Mouse (Mus musculus) liver, embryonic 14.5 days (tissue): Measurements from ENCODE around the gene Cx3cr1. TPM values are rescaled to one million over a fixed set of nuclear protein-coding genes. Genes with fewer than 3 reads are reported as not detected.

ENCODE experiments used
- ATAC-seq: fragments of 200-750 bp; cut with Nextera tagmentation; 2 replicates; pipeline ENCODE4 v1.8.0; 2017; ENCODE audit warnings: moderate number of reproducible peaks, mild to moderate bottlenecking, moderate library complexity; ENCODE audit not compliant: insufficient read depth
- DNase-seq, 3 experiments: peaks; one replicate each; pipeline ENCODE4 v3.0.0-alpha.2; 2012 to 2013; ENCODE audit warnings: low read depth in 3 of 3, low spot score in 3 of 3
- H3K27ac ChIP-seq: fragments of 300-500 bp; sonication (generic); 2 replicates; pipeline ENCODE4 v1.5.1; 2014; ENCODE audit warnings: moderate library complexity, mild to moderate bottlenecking, control low read depth, inconsistent platforms
- H3K27me3 ChIP-seq: fragments of 300-500 bp; sonication (generic); 2 replicates; pipeline ENCODE4 v1.6.1; 2014; ENCODE audit warnings: mild to moderate bottlenecking, low read length, moderate library complexity; ENCODE audit not compliant: control insufficient read depth, insufficient read depth
- H3K36me3 ChIP-seq: fragments of 300-500 bp; sonication (generic); replicated peaks from 2 replicates; pipeline ENCODE4 v1.6.1; 2014; ENCODE audit warnings: low read depth; ENCODE audit not compliant: control insufficient read depth, insufficient read depth
- H3K4me1 ChIP-seq, 2 experiments: fragments of 200-500 bp in 1 of 2; fragments of 300-500 bp in 1 of 2; sonication (generic) in 1 of 2; replicated peaks; 2 replicates each; pipeline ENCODE4 v1.6.1; 2012 to 2014; ENCODE audit warnings: antibody characterized with exemption in 1 of 2, inconsistent platforms in 1 of 2, low read length in 1 of 2; ENCODE audit not compliant: control insufficient read depth in 2 of 2, insufficient read depth in 2 of 2
- H3K4me2 ChIP-seq: fragments of 300-500 bp; sonication (generic); 2 replicates; pipeline ENCODE4 v1.6.1; 2014; ENCODE audit warnings: low read depth, mild to moderate bottlenecking, control low read depth, moderate library complexity
- H3K4me3 ChIP-seq, 2 experiments: fragments of 200-500 bp in 1 of 2; fragments of 300-500 bp in 1 of 2; sonication (generic) in 1 of 2; 2 replicates each; pipeline ENCODE4 v1.5.1; 2012 to 2014; ENCODE audit warnings: low read depth in 2 of 2, low read length in 2 of 2, mild to moderate bottlenecking in 2 of 2, control low read depth in 1 of 2, inconsistent platforms in 1 of 2, moderate library complexity in 1 of 2; ENCODE audit not compliant: insufficient read depth in 1 of 2
- H3K9ac ChIP-seq: fragments of 300-500 bp; sonication (generic); replicated peaks from 2 replicates; pipeline ENCODE4 v1.6.1; 2014; ENCODE audit warnings: mild to moderate bottlenecking, control low read depth, moderate library complexity
- H3K9me3 ChIP-seq: fragments of 300-500 bp; sonication (generic); 2 replicates; pipeline ENCODE4 v1.6.1; 2016; ENCODE audit warnings: low read length, mixed read lengths; ENCODE audit not compliant: control insufficient read depth
- CTCF ChIP-seq: IDR thresholded peaks from 2 replicates; pipeline ENCODE4 v1.5.1; 2016; ENCODE audit warnings: antibody characterized with exemption, low read depth, control low read depth
- EP300 ChIP-seq: IDR thresholded peaks from 2 replicates; pipeline ENCODE4 v1.6.1; 2016; ENCODE audit warnings: antibody characterized with exemption, low read depth
- WGBS: fragments of 180-500 bp; shearing (Covaris S2); extraction: QIAGEN DNeasy Blood & Tissue Kit; methylation state at CpG from one replicate; pipeline ENCODE4 v1.1.7; 2014; ENCODE audit not compliant: insufficient replicate concordance; 5-methylcytosine and 5-hydroxymethylcytosine counted together
- polyA plus RNA-seq, 2 experiments: library from polyadenylated mRNA; depleted of rRNA in 1 of 2; stranded (reverse) in 1 of 2; unstranded in 1 of 2; fragments of >200 nt; fragmentation: Nextera tagmentation in 1 of 2; extraction: Ambion mirVana in 1 of 2; gene quantifications; 2 replicates each; pipeline versions ENCODE4 v1.2.1 to v1.2.3; 2012 to 2014

Gene Cx3cr1
- polyA plus RNA-seq, 2 experiments, result 0.69 to 1.4 TPM

DNA sequence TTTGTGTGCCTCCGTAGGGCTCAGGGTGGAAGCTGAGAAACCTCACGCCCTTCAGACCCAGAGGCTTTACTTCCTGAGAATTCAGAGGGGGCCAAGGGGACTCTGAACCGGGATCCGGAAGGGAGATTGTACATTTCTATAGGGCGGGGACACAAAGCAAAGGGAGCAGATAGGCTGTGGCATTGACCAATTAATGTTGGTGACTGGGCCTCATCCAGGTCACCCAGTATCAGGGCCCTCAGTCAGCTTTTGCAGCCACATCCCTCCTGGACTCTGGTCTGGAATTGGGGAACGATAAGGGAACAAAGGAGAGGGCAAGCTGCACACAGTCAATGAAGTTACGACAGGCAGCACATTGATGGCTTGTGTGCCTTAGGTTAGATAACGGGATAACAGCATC is 215.5 kb downstream of the Cx3cr1 start:
- WGBS, result 58% methylated on average over 8 of the region's 8 CpGs
- Histone ChIP-seq H3K9me3 (no peaks in the 10 kb centered on the region), H3K4me2 (no peak overlapping the region), H3K4me3 (no peak overlapping the region), H3K27ac (no peak overlapping the region), H3K27me3 (no peaks in the 10 kb centered on the region), H3K9ac (no peak overlapping the region), H3K4me1 (peaks cover 0 to 2% of the 10 kb centered on the region in 2 experiments; a peak in 1 of 4 replicates), H3K36me3 (no peaks in the 10 kb centered on the region)
- DNase-seq (no peak), ATAC-seq (no peak)
- TF ChIP-seq CTCF, result no peak
- no peak for TF ChIP-seq EP300

DNA sequence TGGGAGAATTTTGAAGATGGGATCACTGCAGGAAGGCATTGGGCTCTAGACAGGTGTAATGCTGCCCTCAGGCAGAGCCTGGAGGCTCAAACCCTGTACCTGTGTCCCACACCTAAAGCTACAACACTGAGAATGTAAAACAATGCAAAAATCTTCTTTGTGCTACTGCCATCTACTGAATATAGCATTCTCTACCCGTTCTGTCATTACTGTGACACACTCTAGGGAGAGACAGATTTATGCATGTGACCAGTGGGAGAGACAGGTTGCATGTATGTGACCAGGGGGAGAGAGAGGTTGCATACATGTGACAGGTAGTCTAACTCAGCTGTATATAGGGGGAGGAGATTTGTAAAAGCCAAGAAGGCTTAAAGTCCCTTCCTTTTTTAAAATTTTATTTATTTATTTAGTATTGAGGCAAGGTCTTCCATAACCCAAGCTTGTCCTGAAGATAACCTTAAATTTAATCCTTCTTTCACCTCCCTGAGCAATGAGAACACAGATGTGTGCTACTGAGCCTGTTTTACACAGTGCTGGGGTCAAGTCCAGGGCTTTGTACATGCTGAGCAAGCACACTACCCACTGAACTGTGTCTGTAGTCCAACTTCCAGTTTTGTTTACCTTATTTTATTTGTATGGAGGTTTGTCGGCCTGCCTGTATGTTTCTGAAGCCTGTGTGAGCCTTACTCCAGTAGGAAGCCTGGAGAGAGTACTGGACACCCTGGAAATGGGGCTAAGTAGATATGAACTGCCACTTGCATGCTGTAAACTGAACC is 216.4 kb downstream of the Cx3cr1 start:
- 61% methylated on average over 2 of the region's 2 CpGs for WGBS
- DNase-seq (no peak), ATAC-seq (no peak)
- TF ChIP-seq CTCF, result no peak
- no peak for TF ChIP-seq EP300
- Histone ChIP-seq H3K27ac (no peak overlapping the region), H3K9ac (no peak overlapping the region), H3K4me2 (no peak overlapping the region), H3K4me3 (no peak overlapping the region), H3K27me3 (no peaks in the 10 kb centered on the region), H3K9me3 (no peaks in the 10 kb centered on the region), H3K4me1 (peaks cover 0 to 2% of the 10 kb centered on the region in 2 experiments; a peak in 1 of 4 replicates), H3K36me3 (no peaks in the 10 kb centered on the region)

DNA sequence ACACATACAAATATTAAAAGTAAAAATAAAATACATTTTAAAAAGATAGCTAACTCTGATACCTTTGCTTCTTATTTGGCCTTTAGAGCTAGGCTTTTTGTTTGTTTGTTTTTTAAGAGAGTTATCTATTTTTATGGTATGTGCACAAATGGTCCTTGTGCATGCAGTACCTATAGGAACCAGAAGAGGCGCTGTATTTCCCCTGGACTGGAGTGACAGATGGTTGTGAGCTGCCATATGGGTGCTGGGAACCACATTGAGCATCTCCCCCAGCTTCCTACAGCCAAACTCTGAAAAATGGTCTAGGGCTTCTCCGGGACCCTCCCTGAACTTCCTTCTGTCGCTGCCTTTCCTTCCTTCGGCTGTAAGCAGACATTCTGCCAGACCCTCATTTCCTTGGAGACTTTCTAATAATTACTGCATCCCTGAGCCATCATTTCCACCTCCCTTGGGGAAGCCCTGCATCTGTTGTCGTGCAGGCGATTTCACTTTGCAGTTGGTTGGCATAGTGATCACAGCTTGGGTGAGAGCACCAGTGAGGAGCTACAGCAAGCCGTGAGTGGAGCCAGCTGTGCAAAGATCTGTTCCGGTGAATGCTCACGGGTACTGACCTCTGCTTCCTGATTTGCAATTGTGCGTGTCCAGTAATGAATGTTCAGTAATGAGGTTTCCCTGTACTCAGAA is 217.2 kb downstream of the Cx3cr1 start:
- Histone ChIP-seq H3K9me3 (no peaks in the 10 kb centered on the region), H3K27ac (no peak overlapping the region), H3K4me1 (peaks cover 0 to 2% of the 10 kb centered on the region in 2 experiments; a peak in 1 of 4 replicates), H3K36me3 (no peaks in the 10 kb centered on the region), H3K4me2 (no peak overlapping the region), H3K9ac (no peak overlapping the region), H3K4me3 (no peak overlapping the region), H3K27me3 (no peaks in the 10 kb centered on the region)
- 63% methylated on average over 10 of the region's 10 CpGs for WGBS
- DNase-seq (no peak), ATAC-seq (no peak)
- TF ChIP-seq EP300 (no peak), CTCF (peak; percentile 32; the same call in 1 of the 2 replicates)

Other genes starting within 250 kb of the Cx3cr1 start
- 0.01 TPM in 1 of 2 replicates, not detected in the other for gene Scn11a, start 244.4 kb downstream of the Cx3cr1 start, polyA plus RNA-seq (2012; rRNA removed)
- gene Scn11a, start 244.4 kb downstream of the Cx3cr1 start, polyA plus RNA-seq (2014; fragmentation: Nextera tagmentation; extraction: Ambion mirVana), result not detected in 2 replicates
- gene Wdr48, start 175.0 kb downstream of the Cx3cr1 start, polyA plus RNA-seq (2012; rRNA removed), result 11.0 and 16.1 TPM in 2 replicates
- gene Wdr48, start 175.0 kb downstream of the Cx3cr1 start, polyA plus RNA-seq (2014; fragmentation: Nextera tagmentation; extraction: Ambion mirVana), result 20.6 and 25.6 TPM in 2 replicates
- 6.1 and 6.3 TPM in 2 replicates for gene Gorasp1, start 132.3 kb downstream of the Cx3cr1 start, polyA plus RNA-seq (2012; rRNA removed)
- gene Gorasp1, start 132.3 kb downstream of the Cx3cr1 start, polyA plus RNA-seq (2014; fragmentation: Nextera tagmentation; extraction: Ambion mirVana), result 9.1 and 9.4 TPM in 2 replicates
- gene Ttc21a, start 132.3 kb downstream of the Cx3cr1 start, polyA plus RNA-seq (2012; rRNA removed), result 0.22 and 0.28 TPM in 2 replicates
- gene Ttc21a, start 132.3 kb downstream of the Cx3cr1 start, polyA plus RNA-seq (2014; fragmentation: Nextera tagmentation; extraction: Ambion mirVana), result 0.11 and 0.25 TPM in 2 replicates
- 2.1 and 2.2 TPM in 2 replicates for gene Csrnp1, start 85.2 kb downstream of the Cx3cr1 start, polyA plus RNA-seq (2012; rRNA removed)
- gene Csrnp1, start 85.2 kb downstream of the Cx3cr1 start, polyA plus RNA-seq (2014; fragmentation: Nextera tagmentation; extraction: Ambion mirVana), result 0.38 and 0.44 TPM in 2 replicates
- not detected in 2 replicates for gene Xirp1, start 46.3 kb downstream of the Cx3cr1 start, polyA plus RNA-seq (2012; rRNA removed)
- gene Xirp1, start 46.3 kb downstream of the Cx3cr1 start, polyA plus RNA-seq (2014; fragmentation: Nextera tagmentation; extraction: Ambion mirVana), result not detected in 2 replicates
- not detected in 2 replicates for gene Ccr8, start 22.2 kb upstream of the Cx3cr1 start, polyA plus RNA-seq (2012; rRNA removed)
- not detected in 2 replicates for gene Ccr8, start 22.2 kb upstream of the Cx3cr1 start, polyA plus RNA-seq (2014; fragmentation: Nextera tagmentation; extraction: Ambion mirVana)
- 94.3 and 106 TPM in 2 replicates for gene Slc25a38, start 40.5 kb upstream of the Cx3cr1 start, polyA plus RNA-seq (2012; rRNA removed)
- gene Slc25a38, start 40.5 kb upstream of the Cx3cr1 start, polyA plus RNA-seq (2014; fragmentation: Nextera tagmentation; extraction: Ambion mirVana), result 118 and 136 TPM in 2 replicates
- gene Rpsa, start 57.8 kb upstream of the Cx3cr1 start, polyA plus RNA-seq (2012; rRNA removed), result 1,110 and 1,446 TPM in 2 replicates
- gene Rpsa, start 57.8 kb upstream of the Cx3cr1 start, polyA plus RNA-seq (2014; fragmentation: Nextera tagmentation; extraction: Ambion mirVana), result 1,498 and 1,559 TPM in 2 replicates
- 0.01 TPM in 1 of 2 replicates, not detected in the other for gene Mobp, start 79.8 kb upstream of the Cx3cr1 start, polyA plus RNA-seq (2012; rRNA removed)
- gene Mobp, start 79.8 kb upstream of the Cx3cr1 start, polyA plus RNA-seq (2014; fragmentation: Nextera tagmentation; extraction: Ambion mirVana), result not detected in 2 replicates
- gene Myrip, start 231.6 kb upstream of the Cx3cr1 start, polyA plus RNA-seq (2012; rRNA removed), result 0.02 TPM in 2 replicates
- gene Myrip, start 231.6 kb upstream of the Cx3cr1 start, polyA plus RNA-seq (2014; fragmentation: Nextera tagmentation; extraction: Ambion mirVana), result 0.18 and 0.23 TPM in 2 replicates